Mouse (Mus musculus): ENCODE results near the gene Trarg1. TPM values are rescaled to one million over a fixed set of nuclear protein-coding genes. Genes with fewer than 3 reads are reported as not detected.

Trarg1 gene
- polyA plus RNA-seq, 1 experiment, result not detected

GRCm38 (mm10) chr11:76655106-76655505 lies 24.5 kb upstream of the Trarg1 start:
- Histone ChIP-seq H3K27ac (ENCODE audit: insufficient read depth, low read length) (no peak overlapping the region), H3K27me3 (ENCODE audit: control insufficient read depth, insufficient read depth, low read length, poor library complexity, severe bottlenecking) (no peaks in the 10 kb centered on the region), H3K4me3 (ENCODE audit: low read depth, low read length) (no peak overlapping the region), H3K9ac (ENCODE audit: low read depth, poor library complexity, severe bottlenecking) (no peak overlapping the region), H3K4me1 (ENCODE audit: control insufficient read depth, insufficient read depth, low read length) (no peaks in the 10 kb centered on the region), H3K36me3 (ENCODE audit: control insufficient read depth, insufficient read depth, low read length, poor library complexity, severe bottlenecking) (no peaks in the 10 kb centered on the region), H3K9me3 (replicated peaks; ENCODE audit: control insufficient read depth, insufficient read depth, low read length, poor library complexity, severe bottlenecking) (no peaks in the 10 kb centered on the region)
- TF ChIP-seq POLR2A (IDR thresholded peaks at IDR 0.05; ENCODE audit: insufficient read depth, low read length), result no peak
- no peak for TF ChIP-seq CTCF (IDR thresholded peaks at IDR 0.05; ENCODE audit: low read depth, low read length)
- no peak for TF ChIP-seq EP300 (IDR thresholded peaks at IDR 0.05; ENCODE audit: insufficient read depth, low read depth, low read length)

GRCm38 (mm10) chr11:76657450-76657970 lies 22.1 kb upstream of the Trarg1 start:
- Histone ChIP-seq H3K27me3 (ENCODE audit: control insufficient read depth, insufficient read depth, low read length, poor library complexity, severe bottlenecking) (no peaks in the 10 kb centered on the region), H3K4me3 (ENCODE audit: low read depth, low read length) (no peak overlapping the region), H3K27ac (ENCODE audit: insufficient read depth, low read length) (no peak overlapping the region), H3K4me1 (ENCODE audit: control insufficient read depth, insufficient read depth, low read length) (no peaks in the 10 kb centered on the region), H3K36me3 (ENCODE audit: control insufficient read depth, insufficient read depth, low read length, poor library complexity, severe bottlenecking) (no peaks in the 10 kb centered on the region), H3K9me3 (replicated peaks; ENCODE audit: control insufficient read depth, insufficient read depth, low read length, poor library complexity, severe bottlenecking) (no peaks in the 10 kb centered on the region), H3K9ac (ENCODE audit: low read depth, poor library complexity, severe bottlenecking) (no peak overlapping the region)
- TF ChIP-seq CTCF (IDR thresholded peaks at IDR 0.05; ENCODE audit: low read depth, low read length) (no peak), POLR2A (IDR thresholded peaks at IDR 0.05; ENCODE audit: insufficient read depth, low read length) (no peak), EP300 (IDR thresholded peaks at IDR 0.05; ENCODE audit: insufficient read depth, low read depth, low read length) (no peak)

GRCm38 (mm10) chr11:76659138-76659930 lies 20.3 kb upstream of the Trarg1 start:
- no peak for TF ChIP-seq POLR2A (IDR thresholded peaks at IDR 0.05; ENCODE audit: insufficient read depth, low read length)
- no peak for TF ChIP-seq EP300 (IDR thresholded peaks at IDR 0.05; ENCODE audit: insufficient read depth, low read depth, low read length)
- TF ChIP-seq CTCF (IDR thresholded peaks at IDR 0.05; ENCODE audit: low read depth, low read length), result no peak
- Histone ChIP-seq H3K27me3 (ENCODE audit: control insufficient read depth, insufficient read depth, low read length, poor library complexity, severe bottlenecking) (no peaks in the 10 kb centered on the region), H3K4me1 (ENCODE audit: control insufficient read depth, insufficient read depth, low read length) (no peaks in the 10 kb centered on the region), H3K4me3 (ENCODE audit: low read depth, low read length) (no peak overlapping the region), H3K9ac (ENCODE audit: low read depth, poor library complexity, severe bottlenecking) (no peak overlapping the region), H3K9me3 (replicated peaks; ENCODE audit: control insufficient read depth, insufficient read depth, low read length, poor library complexity, severe bottlenecking) (no peaks in the 10 kb centered on the region), H3K36me3 (ENCODE audit: control insufficient read depth, insufficient read depth, low read length, poor library complexity, severe bottlenecking) (no peaks in the 10 kb centered on the region), H3K27ac (ENCODE audit: insufficient read depth, low read length) (no peak overlapping the region)

- Histone ChIP-seq H3K4me3 (ENCODE audit: low read depth, low read length) (no peak overlapping the region), H3K27ac (ENCODE audit: insufficient read depth, low read length) (no peak overlapping the region), H3K27me3 (ENCODE audit: control insufficient read depth, insufficient read depth, low read length, poor library complexity, severe bottlenecking) (peaks cover 7% of the 10 kb centered on the region), H3K9me3 (replicated peaks; ENCODE audit: control insufficient read depth, insufficient read depth, low read length, poor library complexity, severe bottlenecking) (no peaks in the 10 kb centered on the region), H3K4me1 (ENCODE audit: control insufficient read depth, insufficient read depth, low read length) (no peaks in the 10 kb centered on the region), H3K36me3 (ENCODE audit: control insufficient read depth, insufficient read depth, low read length, poor library complexity, severe bottlenecking) (no peaks in the 10 kb centered on the region), H3K9ac (ENCODE audit: low read depth, poor library complexity, severe bottlenecking) (no peak overlapping the region)
- TF ChIP-seq CTCF (IDR thresholded peaks at IDR 0.05; ENCODE audit: low read depth, low read length) (no peak), POLR2A (IDR thresholded peaks at IDR 0.05; ENCODE audit: insufficient read depth, low read length) (no peak), EP300 (IDR thresholded peaks at IDR 0.05; ENCODE audit: insufficient read depth, low read depth, low read length) (no peak)
Measured at GRCm38 (mm10) chr11:76661790-76662468, 17.7 kb upstream of the Trarg1 start.

GRCm38 (mm10) chr11:76666002-76666649 lies 13.5 kb upstream of the Trarg1 start:
- Histone ChIP-seq H3K4me1 (ENCODE audit: control insufficient read depth, insufficient read depth, low read length) (no peaks in the 10 kb centered on the region), H3K9ac (ENCODE audit: low read depth, poor library complexity, severe bottlenecking) (peak overlapping the region; percentile 58; the same call in 1 of the 2 replicates), H3K36me3 (ENCODE audit: control insufficient read depth, insufficient read depth, low read length, poor library complexity, severe bottlenecking) (no peaks in the 10 kb centered on the region), H3K27me3 (ENCODE audit: control insufficient read depth, insufficient read depth, low read length, poor library complexity, severe bottlenecking) (peaks cover 8% of the 10 kb centered on the region), H3K4me3 (ENCODE audit: low read depth, low read length) (peak overlapping the region; percentile 39), H3K9me3 (replicated peaks; ENCODE audit: control insufficient read depth, insufficient read depth, low read length, poor library complexity, severe bottlenecking) (no peaks in the 10 kb centered on the region), H3K27ac (ENCODE audit: insufficient read depth, low read length) (no peak overlapping the region)
- TF ChIP-seq EP300 (IDR thresholded peaks at IDR 0.05; ENCODE audit: insufficient read depth, low read depth, low read length) (no peak), POLR2A (IDR thresholded peaks at IDR 0.05; ENCODE audit: insufficient read depth, low read length) (no peak), CTCF (IDR thresholded peaks at IDR 0.05; ENCODE audit: low read depth, low read length) (no peak)

All from ES-Bruce4 (cell line).